Mouse (Mus musculus): ENCODE results near the gene Otud7b.

Otud7b gene

GRCm38 (mm10) chr3:96087219-96087618 lies 17.1 kb upstream of the Otud7b start:
- DNase-seq, result no peak

GRCm38 (mm10) chr3:96087801-96088200 lies 16.5 kb upstream of the Otud7b start:
- DNase-seq, result no peak

GRCm38 (mm10) chr3:96089882-96090489 lies 14.3 kb upstream of the Otud7b start:
- DNase-seq, result peak; percentile 19

- no peak for DNase-seq
Observed at GRCm38 (mm10) chr3:96091146-96091545, 13.2 kb upstream of the Otud7b start.

GRCm38 (mm10) chr3:96091966-96092365 lies 12.4 kb upstream of the Otud7b start:
- no peak for DNase-seq

- DNase-seq, result no peak
Observed at GRCm38 (mm10) chr3:96093509-96093908, 10.8 kb upstream of the Otud7b start.

- no peak for DNase-seq
Observed at GRCm38 (mm10) chr3:96094203-96094602, 10.1 kb upstream of the Otud7b start.

- no peak for DNase-seq
Observed at GRCm38 (mm10) chr3:96098168-96098567, 6.2 kb upstream of the Otud7b start.

- DNase-seq, result no peak
Observed at GRCm38 (mm10) chr3:96098616-96099267, 5.6 kb upstream of the Otud7b start.

GRCm38 (mm10) chr3:96102100-96102872 lies 2.0 kb upstream of the Otud7b start:
- DNase-seq, result peak; percentile 85

GRCm38 (mm10) chr3:96103901-96104260 lies 446 bp upstream of the Otud7b start:
- no peak for DNase-seq

- no peak for DNase-seq
Observed at GRCm38 (mm10) chr3:96105232-96105747, 963 bp downstream of the Otud7b start.

- DNase-seq, result no peak
Observed at GRCm38 (mm10) chr3:96106151-96106550, 1.8 kb downstream of the Otud7b start.

- DNase-seq, result no peak
Observed at GRCm38 (mm10) chr3:96108315-96108714, 4.0 kb downstream of the Otud7b start.

GRCm38 (mm10) chr3:96113251-96113650 lies 8.9 kb downstream of the Otud7b start:
- DNase-seq, result no peak

GRCm38 (mm10) chr3:96118142-96118541 lies 13.8 kb downstream of the Otud7b start:
- no peak for DNase-seq

GRCm38 (mm10) chr3:96118702-96119101 lies 14.4 kb downstream of the Otud7b start:
- no peak for DNase-seq

- DNase-seq, result no peak
Observed at GRCm38 (mm10) chr3:96124235-96124634, 19.9 kb downstream of the Otud7b start.

- no peak for DNase-seq
Observed at GRCm38 (mm10) chr3:96128128-96128527, 23.8 kb downstream of the Otud7b start.

GRCm38 (mm10) chr3:96132478-96132877 lies 28.2 kb downstream of the Otud7b start:
- DNase-seq, result no peak

- DNase-seq, result no peak
Observed at GRCm38 (mm10) chr3:96133327-96133905, 29.1 kb downstream of the Otud7b start.

GRCm38 (mm10) chr3:96135011-96135410 lies 30.7 kb downstream of the Otud7b start:
- DNase-seq, result no peak

GRCm38 (mm10) chr3:96147950-96148349 lies 43.6 kb downstream of the Otud7b start:
- peak; percentile 61 for DNase-seq

Measured in thymus, postnatal 14 days (tissue).